ENCODE assay signal across 18 mouse cellular contexts in genomic region chr5:132052637-132053036, GRCm38 (mm10).
DNase-seq lines count a peak whose midpoint lies in the region; ATAC-seq and TF ChIP-seq lines count a peak whose summit lies in the region.
"Had no signal": no experiment of that assay in that cellular context is flagged by ENCODE, and none has a peak within 500 bp of the region (broad histone marks: within the 10 kb centered on the region; RNA-seq: fewer than 3 reads in every experiment).

No protein-coding gene starts in this region.

- H3K4me3 ChIP-seq in intestine, embryonic 14.5 days (ENCODE audit: low read depth, low read length): no peak overlapping the region
- no peak overlapping the region for H3K4me3 ChIP-seq in intestine, postnatal 0 days (ENCODE audit: low read depth, low read length)
- H3K4me3 ChIP-seq in midbrain, embryonic 11.5 days (ENCODE audit: low read depth, low read length): no peak overlapping the region
- no peak overlapping the region for H3K4me3 ChIP-seq in midbrain, postnatal 0 days (ENCODE audit: low read depth, low read length)
- H3K4me3 ChIP-seq in embryonic facial prominence, embryonic 13.5 days: no peak overlapping the region
- no peak overlapping the region for H3K4me3 ChIP-seq in hindbrain, embryonic 16.5 days (ENCODE audit: low read length)
- H3K4me3 ChIP-seq: forebrain, embryonic 12.5 days; heart, embryonic 13.5 days; hindbrain, embryonic 15.5 days had no signal

- DNase-seq in intestine, embryonic 14.5 days (ENCODE audit: low spot score): no peak
- DNase-seq in midbrain, embryonic 11.5 days (ENCODE audit: low spot score, missing footprints): peak; percentile 85
- no peak for DNase-seq in midbrain, postnatal 0 days (ENCODE audit: low spot score)
- DNase-seq in gastrocnemius, postnatal 10 days: no peak
- DNase-seq: adrenal gland, postnatal 14 days; cerebellum, adult 18-20 months; cerebellum, adult 9-11 months; cerebellum, postnatal 36 days; gastrocnemius, postnatal 36 days; heart, adult 11 months; heart, postnatal 36 days had no signal

- no peak overlapping the region for H3K27ac ChIP-seq in intestine, embryonic 14.5 days (ENCODE audit: low read depth)
- no peak overlapping the region for H3K27ac ChIP-seq in intestine, postnatal 0 days (ENCODE audit: low read depth, low read length)
- no peak overlapping the region for H3K27ac ChIP-seq in midbrain, embryonic 11.5 days (ENCODE audit: low read depth, low read length)
- no peak overlapping the region for H3K27ac ChIP-seq in midbrain, postnatal 0 days (ENCODE audit: low read depth, low read length)
- no peak overlapping the region for H3K27ac ChIP-seq in embryonic facial prominence, embryonic 13.5 days
- H3K27ac ChIP-seq in hindbrain, embryonic 16.5 days (ENCODE audit: low read depth, low read length): no peak overlapping the region
- H3K27ac ChIP-seq: forebrain, embryonic 12.5 days; heart, embryonic 13.5 days; hindbrain, embryonic 15.5 days had no signal

- WGBS in intestine, embryonic 14.5 days: 48% methylated on average over 13 of the region's 13 CpGs
- WGBS in intestine, postnatal 0 days: 61% methylated on average over 13 of the region's 13 CpGs
- 56% methylated on average over 13 of the region's 13 CpGs for WGBS in midbrain, embryonic 11.5 days
- 53% methylated on average over 13 of the region's 13 CpGs for WGBS in midbrain, postnatal 0 days
- 39% methylated on average over 13 of the region's 13 CpGs for WGBS in embryonic facial prominence, embryonic 13.5 days
- 80% methylated on average over 13 of the region's 13 CpGs for WGBS in hindbrain, embryonic 16.5 days

- H3K9ac ChIP-seq in intestine, embryonic 14.5 days (ENCODE audit: low read length): no peak overlapping the region
- H3K9ac ChIP-seq in intestine, postnatal 0 days (ENCODE audit: low read depth, low read length): no peak overlapping the region
- H3K9ac ChIP-seq in midbrain, embryonic 11.5 days (ENCODE audit: low read length): no peak overlapping the region
- no peak overlapping the region for H3K9ac ChIP-seq in midbrain, postnatal 0 days (replicated peaks; ENCODE audit: low read length, poor library complexity, severe bottlenecking)
- no peak overlapping the region for H3K9ac ChIP-seq in embryonic facial prominence, embryonic 13.5 days
- no peak overlapping the region for H3K9ac ChIP-seq in hindbrain, embryonic 16.5 days (ENCODE audit: low read depth, low read length)
- H3K9ac ChIP-seq: forebrain, embryonic 12.5 days; heart, embryonic 13.5 days; hindbrain, embryonic 15.5 days had no signal

- TF ChIP-seq CTCF in intestine, postnatal 0 days (IDR thresholded peaks at IDR 0.05; ENCODE audit: low read depth): no peak
- TF ChIP-seq CTCF in midbrain, postnatal 0 days (IDR thresholded peaks at IDR 0.05): no peak

- no peaks in the 10 kb centered on the region for H3K9me3 ChIP-seq in intestine, embryonic 14.5 days (ENCODE audit: control insufficient read depth, low read length)
- no peaks in the 10 kb centered on the region for H3K9me3 ChIP-seq in intestine, postnatal 0 days (ENCODE audit: control insufficient read depth)
- no peaks in the 10 kb centered on the region for H3K9me3 ChIP-seq in midbrain, embryonic 11.5 days (ENCODE audit: control insufficient read depth, low read length)
- no peaks in the 10 kb centered on the region for H3K9me3 ChIP-seq in midbrain, postnatal 0 days (ENCODE audit: low read length)
- no peaks in the 10 kb centered on the region for H3K9me3 ChIP-seq in embryonic facial prominence, embryonic 13.5 days
- H3K9me3 ChIP-seq in hindbrain, embryonic 16.5 days (ENCODE audit: control insufficient read depth, low read length): no peaks in the 10 kb centered on the region
- H3K9me3 ChIP-seq: forebrain, embryonic 12.5 days; heart, embryonic 13.5 days; hindbrain, embryonic 15.5 days had no signal

- H3K27me3 ChIP-seq in intestine, embryonic 14.5 days (replicated peaks; ENCODE audit: control insufficient read depth, insufficient read depth, low read length): no peaks in the 10 kb centered on the region
- H3K27me3 ChIP-seq in intestine, postnatal 0 days (replicated peaks; ENCODE audit: control insufficient read depth, insufficient read depth, low read length): no peaks in the 10 kb centered on the region
- H3K27me3 ChIP-seq in midbrain, embryonic 11.5 days (ENCODE audit: control insufficient read depth, insufficient read depth, low read length): no peaks in the 10 kb centered on the region
- no peaks in the 10 kb centered on the region for H3K27me3 ChIP-seq in midbrain, postnatal 0 days (ENCODE audit: insufficient read depth, low read length)
- H3K27me3 ChIP-seq in embryonic facial prominence, embryonic 13.5 days: no peaks in the 10 kb centered on the region
- no peaks in the 10 kb centered on the region for H3K27me3 ChIP-seq in hindbrain, embryonic 16.5 days (replicated peaks; ENCODE audit: control insufficient read depth, insufficient read depth, low read length)
- H3K27me3 ChIP-seq: forebrain, embryonic 12.5 days; heart, embryonic 13.5 days; hindbrain, embryonic 15.5 days had no signal

- peak overlapping the region; percentile 14 for H3K4me2 ChIP-seq in intestine, embryonic 14.5 days (ENCODE audit: low read length)
- H3K4me2 ChIP-seq in intestine, postnatal 0 days (replicated peaks; ENCODE audit: low read depth): no peak overlapping the region
- H3K4me2 ChIP-seq in midbrain, embryonic 11.5 days: no peak overlapping the region
- H3K4me2 ChIP-seq in midbrain, postnatal 0 days (ENCODE audit: low read depth, low read length, poor library complexity, severe bottlenecking): no peak overlapping the region
- 0 out of 2 replicates have a peak overlapping the region, but pooled peaks have one; percentile 5 for H3K4me2 ChIP-seq in embryonic facial prominence, embryonic 13.5 days
- no peak overlapping the region for H3K4me2 ChIP-seq in hindbrain, embryonic 16.5 days (ENCODE audit: low read length)
- H3K4me2 ChIP-seq: forebrain, embryonic 12.5 days; heart, embryonic 13.5 days; hindbrain, embryonic 15.5 days had no signal

- peaks cover 9% of the 10 kb centered on the region; the same call in 1 of the 2 replicates for H3K4me1 ChIP-seq in intestine, embryonic 14.5 days (replicated peaks; ENCODE audit: control insufficient read depth, insufficient read depth, low read length)
- no peaks in the 10 kb centered on the region for H3K4me1 ChIP-seq in intestine, postnatal 0 days (replicated peaks; ENCODE audit: control insufficient read depth, insufficient read depth, low read length)
- no peaks in the 10 kb centered on the region; the same call in 1 of the 2 replicates for H3K4me1 ChIP-seq in midbrain, embryonic 11.5 days (ENCODE audit: control insufficient read depth, insufficient read depth, low read length)
- H3K4me1 ChIP-seq in midbrain, postnatal 0 days (ENCODE audit: insufficient read depth, low read length): no peaks in the 10 kb centered on the region
- H3K4me1 ChIP-seq in embryonic facial prominence, embryonic 13.5 days: peaks cover 18% of the 10 kb centered on the region
- no peaks in the 10 kb centered on the region for H3K4me1 ChIP-seq in hindbrain, embryonic 16.5 days (ENCODE audit: control insufficient read depth, insufficient read depth, low read depth, low read length)
- H3K4me1 ChIP-seq: heart, embryonic 13.5 days; hindbrain, embryonic 15.5 days had no signal

- no peak for ATAC-seq in intestine, embryonic 14.5 days (replicated peaks; ENCODE audit: low FRiP score, low TSS enrichment, low read depth)
- no peak for ATAC-seq in intestine, postnatal 0 days
- no peak for ATAC-seq in midbrain, embryonic 11.5 days (ENCODE audit: low FRiP score)
- no peak for ATAC-seq in midbrain, postnatal 0 days (ENCODE audit: low FRiP score)
- no peak for ATAC-seq in embryonic facial prominence, embryonic 13.5 days (ENCODE audit: insufficient number of reproducible peaks, insufficient read depth, low FRiP score, low TSS enrichment, low read depth)
- no peak for ATAC-seq in hindbrain, embryonic 16.5 days
- ATAC-seq: forebrain, embryonic 16.5 days had no signal

- no peaks in the 10 kb centered on the region for H3K36me3 ChIP-seq in intestine, embryonic 14.5 days (ENCODE audit: control insufficient read depth, insufficient read depth, low read length)
- H3K36me3 ChIP-seq in intestine, postnatal 0 days (ENCODE audit: control insufficient read depth, insufficient read depth): no peaks in the 10 kb centered on the region
- no peaks in the 10 kb centered on the region for H3K36me3 ChIP-seq in midbrain, embryonic 11.5 days (ENCODE audit: control insufficient read depth, insufficient read depth, low read length)
- no peaks in the 10 kb centered on the region for H3K36me3 ChIP-seq in midbrain, postnatal 0 days (ENCODE audit: insufficient read depth, low read length)
- no peaks in the 10 kb centered on the region for H3K36me3 ChIP-seq in embryonic facial prominence, embryonic 13.5 days
- H3K36me3 ChIP-seq in hindbrain, embryonic 16.5 days (ENCODE audit: control insufficient read depth, insufficient read depth, low read length): 0 out of 2 replicates have a peak, but pooled peaks cover 3% of the 10 kb centered on the region
- H3K36me3 ChIP-seq: forebrain, embryonic 12.5 days; hindbrain, embryonic 15.5 days had no signal

Comparison
In these comparisons a context has a peak if more than half of its experiments do, and no peak if none do; other contexts are left out.
1. H3K4me2 ChIP-seq: peak in intestine, embryonic 14.5 days (single experiment) and embryonic facial prominence, embryonic 13.5 days (single experiment); none in intestine, postnatal 0 days (single experiment), midbrain, embryonic 11.5 days (single experiment), midbrain, postnatal 0 days (single experiment) and hindbrain, embryonic 16.5 days (single experiment).